Mouse (Mus musculus): ENCODE results near the gene Dnajb6.

GRCm38 (mm10) chr5:29747661-29748060, 12.2 kb downstream of the Dnajb6 start:
- TF ChIP-seq CTCF (IDR thresholded peaks at IDR 0.05; ENCODE audit: control insufficient read depth, insufficient read depth, insufficient replicate concordance, low read depth, low read length) (no peak), POLR2A (IDR thresholded peaks at IDR 0.05; ENCODE audit: control insufficient read depth, low read depth, low read length) (no peak)

Measured in testis, adult 2 months (tissue).